Mouse (Mus musculus) lung, postnatal 0 days (tissue): ENCODE measurements around the gene Rab4b.

ENCODE experiments used
- CTCF ChIP-seq: IDR thresholded peaks from 2 replicates; pipeline ENCODE4 v1.5.1; 2016; ENCODE audit warnings: antibody characterized with exemption, mild to moderate bottlenecking
- EP300 ChIP-seq: IDR thresholded peaks from 2 replicates; pipeline ENCODE4 v1.6.1; 2016; ENCODE audit warnings: antibody characterized with exemption, mild to moderate bottlenecking, control low read depth

GRCm38 (mm10) chr7:27189271-27189931, 10.7 kb upstream of the Rab4b start:
- peak; percentile 47 for TF ChIP-seq CTCF
- no peak for TF ChIP-seq EP300
